Mouse (Mus musculus) midbrain, embryonic 11.5 days (tissue): Measurements from ENCODE around the gene Pla2g7. TPM values are rescaled to one million over a fixed set of nuclear protein-coding genes. Genes with fewer than 3 reads are reported as not detected.
A peak's percentile ranks its signal among the peaks of the same experiment; 100 is the strongest.

Experiments used
- ATAC-seq: fragments of 200-750 bp; cut with Nextera tagmentation; 2 replicates; pipeline ENCODE4 v1.8.0; 2017; ENCODE audit warnings: moderate TSS enrichment, moderate library complexity; ENCODE audit not compliant: low FRiP score
- DNase-seq: peaks from one replicate; pipeline ENCODE4 v3.0.0; 2015; ENCODE audit warnings: low spot score; ENCODE audit errors: missing footprints
- H3K27ac ChIP-seq: fragments of 300-500 bp; sonication (generic); 2 replicates; pipeline ENCODE4 v1.5.1; 2014; ENCODE audit warnings: low read depth, low read length
- H3K27me3 ChIP-seq: fragments of 300-500 bp; sonication (generic); 2 replicates; pipeline ENCODE4 v1.6.1; 2014; ENCODE audit warnings: mild to moderate bottlenecking, low read length, moderate library complexity, mixed read lengths; ENCODE audit not compliant: control insufficient read depth, insufficient read depth
- H3K36me3 ChIP-seq: fragments of 300-500 bp; sonication (generic); 2 replicates; pipeline ENCODE4 v1.6.1; 2014; ENCODE audit warnings: mild to moderate bottlenecking, low read length, moderate library complexity, mixed read lengths; ENCODE audit not compliant: control insufficient read depth, insufficient read depth
- H3K4me1 ChIP-seq: fragments of 300-500 bp; sonication (generic); 2 replicates; pipeline ENCODE4 v1.6.1; 2014; ENCODE audit warnings: low read length; ENCODE audit not compliant: control insufficient read depth, insufficient read depth
- H3K4me2 ChIP-seq: fragments of 300-500 bp; sonication (generic); 2 replicates; pipeline ENCODE4 v1.6.1; 2014; ENCODE audit warnings: mild to moderate bottlenecking, moderate library complexity
- H3K4me3 ChIP-seq: fragments of 300-500 bp; sonication (generic); 2 replicates; pipeline ENCODE4 v1.5.1; 2014; ENCODE audit warnings: low read depth, low read length
- H3K9ac ChIP-seq: fragments of 300-500 bp; sonication (generic); 2 replicates; pipeline ENCODE4 v1.6.1; 2014; ENCODE audit warnings: low read length
- H3K9me3 ChIP-seq: fragments of 300-500 bp; sonication (generic); 2 replicates; pipeline ENCODE4 v1.6.1; 2016; ENCODE audit warnings: low read length; ENCODE audit not compliant: control insufficient read depth
- WGBS: fragments of 180-500 bp; shearing (Covaris S2); extraction: QIAGEN DNeasy Blood & Tissue Kit; methylation state at CpG from one replicate; pipeline ENCODE4 v1.1.7; 2014; 5-methylcytosine and 5-hydroxymethylcytosine counted together
- polyA plus RNA-seq: library from polyadenylated mRNA; unstranded; fragments of >200 nt; fragmentation: Nextera tagmentation; extraction: Ambion mirVana; gene quantifications from 2 replicates; pipeline ENCODE4 v1.2.1, GENCODE M21; 2014

The Pla2g7 gene
- polyA plus RNA-seq, 1 experiment from 2014 or later: 3.7 TPM

GRCm38 (mm10) chr17:43629026-43629495 lies 61.2 kb downstream of the Pla2g7 start:
- Histone ChIP-seq H3K4me2 (peak overlapping the region; percentile 76), H3K4me3 (peak overlapping the region; percentile 37), H3K4me1 (peaks cover 10% of the 10 kb centered on the region), H3K9me3 (no peaks in the 10 kb centered on the region; the same call in 1 of the 2 replicates), H3K9ac (peak overlapping the region; percentile 44; the same call in 1 of the 2 replicates), H3K36me3 (no peaks in the 10 kb centered on the region), H3K27me3 (peaks cover 27% of the 10 kb centered on the region), H3K27ac (no peak overlapping the region)
- 23% methylated on average over 24 of the region's 24 CpGs for WGBS
- DNase-seq: peak; percentile 89
- peak; percentile 11; the same call in 1 of the 2 replicates for ATAC-seq

- Histone ChIP-seq H3K9ac (peak within 1 kb of the TSS; percentile 44), H3K9me3 (no peaks in the 10 kb centered on the region; the same call in 1 of the 2 replicates), H3K4me3 (peak within 1 kb of the TSS; percentile 37), H3K36me3 (no peaks in the 10 kb centered on the region), H3K27ac (no peak within 1 kb of the TSS), H3K4me1 (peaks cover 10% of the 10 kb centered on the region), H3K4me2 (peak within 1 kb of the TSS; percentile 76), H3K27me3 (peaks cover 27% of the 10 kb centered on the region)
- DNase-seq: peak; percentile 93
- peak; percentile 76 for ATAC-seq
- 4% methylated on average over 83 of the region's 83 CpGs for WGBS
Observed at GRCm38 (mm10) chr17:43629496-43630426, 61.9 kb downstream of the Pla2g7 start, which contains the start of gene Tdrd6. TSS of gene Tdrd6 (minus strand) at chr17:43630299.

- Histone ChIP-seq H3K27ac (no peak overlapping the region), H3K4me2 (peak overlapping the region; percentile 76), H3K9me3 (no peaks in the 10 kb centered on the region; the same call in 1 of the 2 replicates), H3K9ac (no peak overlapping the region), H3K4me1 (peaks cover 10% of the 10 kb centered on the region), H3K27me3 (peaks cover 27% of the 10 kb centered on the region), H3K4me3 (peak overlapping the region; percentile 37), H3K36me3 (no peaks in the 10 kb centered on the region)
- ATAC-seq (no peak), DNase-seq (no peak)
- 50% methylated on average over 13 of the region's 13 CpGs for WGBS
Observed at GRCm38 (mm10) chr17:43630427-43630760, 62.5 kb downstream of the Pla2g7 start.

GRCm38 (mm10) chr17:43637146-43637545 lies 69.2 kb downstream of the Pla2g7 start:
- no peaks in the 10 kb centered on the region for H3K4me1 ChIP-seq
- no peak for DNase-seq
- H3K9ac ChIP-seq: no peak overlapping the region
- H3K36me3 ChIP-seq: no peaks in the 10 kb centered on the region
- H3K27me3 ChIP-seq: no peaks in the 10 kb centered on the region
- no peak overlapping the region for H3K4me2 ChIP-seq
- WGBS: 95% methylated on average over 4 of the region's 4 CpGs
- no peaks in the 10 kb centered on the region; the same call in 1 of the 2 replicates for H3K9me3 ChIP-seq
- no peak overlapping the region for H3K4me3 ChIP-seq
- H3K27ac ChIP-seq: no peak overlapping the region
- no peak for ATAC-seq

GRCm38 (mm10) chr17:43640825-43641224 lies 72.9 kb downstream of the Pla2g7 start:
- 72% methylated on average over 1 of the region's 1 CpGs for WGBS
- ATAC-seq (no peak), DNase-seq (no peak)
- H3K27ac ChIP-seq: no peak overlapping the region
- no peaks in the 10 kb centered on the region for H3K27me3 ChIP-seq
- no peak overlapping the region for H3K4me3 ChIP-seq
- H3K4me2 ChIP-seq: no peak overlapping the region
- H3K9ac ChIP-seq: no peak overlapping the region
- no peaks in the 10 kb centered on the region; the same call in 1 of the 2 replicates for H3K9me3 ChIP-seq
- H3K4me1 ChIP-seq: no peaks in the 10 kb centered on the region
- H3K36me3 ChIP-seq: peaks cover 14% of the 10 kb centered on the region; the same call in 1 of the 2 replicates

GRCm38 (mm10) chr17:43643191-43643590 lies 75.3 kb downstream of the Pla2g7 start:
- Histone ChIP-seq H3K36me3 (peaks cover 20% of the 10 kb centered on the region; the same call in 1 of the 2 replicates), H3K9me3 (no peaks in the 10 kb centered on the region), H3K27me3 (no peaks in the 10 kb centered on the region), H3K4me1 (no peaks in the 10 kb centered on the region), H3K4me3 (no peak overlapping the region), H3K9ac (no peak overlapping the region), H3K4me2 (no peak overlapping the region), H3K27ac (no peak overlapping the region)
- ATAC-seq: no peak
- DNase-seq: no peak
- WGBS: 82% methylated on average over 7 of the region's 7 CpGs

- no peaks in the 10 kb centered on the region for H3K4me1 ChIP-seq
- H3K9me3 ChIP-seq: no peaks in the 10 kb centered on the region
- H3K27me3 ChIP-seq: no peaks in the 10 kb centered on the region
- WGBS: 74% methylated on average over 7 of the region's 7 CpGs
- DNase-seq: no peak
- H3K36me3 ChIP-seq: peaks cover 20% of the 10 kb centered on the region; the same call in 1 of the 2 replicates
- no peak overlapping the region for H3K4me2 ChIP-seq
- ATAC-seq: no peak
- no peak overlapping the region for H3K9ac ChIP-seq
- no peak overlapping the region for H3K27ac ChIP-seq
- H3K4me3 ChIP-seq: no peak overlapping the region
Observed at GRCm38 (mm10) chr17:43644375-43644774, 76.5 kb downstream of the Pla2g7 start.

- Histone ChIP-seq H3K27me3 (no peaks in the 10 kb centered on the region), H3K27ac (no peak overlapping the region), H3K9me3 (no peaks in the 10 kb centered on the region), H3K9ac (no peak overlapping the region), H3K4me2 (no peak overlapping the region), H3K4me3 (no peak overlapping the region), H3K4me1 (no peaks in the 10 kb centered on the region), H3K36me3 (peaks cover 20% of the 10 kb centered on the region; the same call in 1 of the 2 replicates)
- WGBS: 93% methylated on average over 3 of the region's 3 CpGs
- ATAC-seq: no peak
- no peak for DNase-seq
Observed at GRCm38 (mm10) chr17:43645136-43645535, 77.2 kb downstream of the Pla2g7 start.

GRCm38 (mm10) chr17:43646925-43647324 lies 79.0 kb downstream of the Pla2g7 start:
- no peak overlapping the region for H3K27ac ChIP-seq
- H3K4me1 ChIP-seq: no peaks in the 10 kb centered on the region
- H3K4me2 ChIP-seq: no peak overlapping the region
- H3K36me3 ChIP-seq: peaks cover 21% of the 10 kb centered on the region; the same call in 1 of the 2 replicates
- WGBS: 64% methylated on average over 5 of the region's 5 CpGs
- no peak overlapping the region for H3K4me3 ChIP-seq
- DNase-seq: no peak
- H3K27me3 ChIP-seq: no peaks in the 10 kb centered on the region
- no peak overlapping the region for H3K9ac ChIP-seq
- ATAC-seq: peak; percentile 64; the same call in 1 of the 2 replicates
- H3K9me3 ChIP-seq: no peaks in the 10 kb centered on the region
